Mouse (Mus musculus): Measurements from ENCODE around the gene Eed. TPM values are rescaled to one million over a fixed set of nuclear protein-coding genes. Genes with fewer than 3 reads are reported as not detected.

Gene Eed
- polyA plus RNA-seq, 1 experiment from 2014 or later = 74.4 TPM

- 85% methylated on average over 3 of the region's 3 CpGs for WGBS
- no peak for DNase-seq (ENCODE audit: low spot score)
- Histone ChIP-seq H3K27me3 (ENCODE audit: insufficient read depth, poor library complexity, severe bottlenecking) (no peaks in the 10 kb centered on the region), H3K4me1 (no peaks in the 10 kb centered on the region), H3K36me3 (peaks cover 22% of the 10 kb centered on the region), H3K27ac (no peak overlapping the region), H3K9me3 (no peaks in the 10 kb centered on the region), H3K4me3 (no peak overlapping the region)
Measured at GRCm38 (mm10) chr7:89913432-89914158, 67.2 kb downstream of the Eed start.

- 85% methylated on average over 3 of the region's 3 CpGs for WGBS
- H3K9me3 ChIP-seq = no peaks in the 10 kb centered on the region
Measured at GRCm38 (mm10) chr7:89912356-89912755, 68.4 kb downstream of the Eed start.

GRCm38 (mm10) chr7:89909711-89910110, 71.1 kb downstream of the Eed start:
- DNase-seq (ENCODE audit: low spot score) = no peak
- 80% methylated on average over 4 of the region's 4 CpGs for WGBS
- H3K9me3 ChIP-seq = no peaks in the 10 kb centered on the region
- H3K4me1 ChIP-seq = no peaks in the 10 kb centered on the region
- H3K27ac ChIP-seq = no peak overlapping the region
- no peak overlapping the region for H3K4me3 ChIP-seq
- no peaks in the 10 kb centered on the region for H3K36me3 ChIP-seq
- no peaks in the 10 kb centered on the region for H3K27me3 ChIP-seq (ENCODE audit: insufficient read depth, poor library complexity, severe bottlenecking)

More at GRCm38 (mm10) chr7:89912356-89912755, 68.4 kb downstream of the Eed start:
- Histone ChIP-seq H3K4me1 (no peaks in the 10 kb centered on the region), H3K36me3 (peaks cover 17% of the 10 kb centered on the region), H3K27me3 (ENCODE audit: insufficient read depth, poor library complexity, severe bottlenecking) (no peaks in the 10 kb centered on the region), H3K4me3 (no peak overlapping the region), H3K27ac (no peak overlapping the region)
- DNase-seq (ENCODE audit: low spot score) = no peak

GRCm38 (mm10) chr7:89908899-89909621, 71.7 kb downstream of the Eed start:
- Histone ChIP-seq H3K9me3 (no peaks in the 10 kb centered on the region), H3K36me3 (no peaks in the 10 kb centered on the region), H3K27ac (no peak overlapping the region), H3K4me1 (no peaks in the 10 kb centered on the region), H3K27me3 (ENCODE audit: insufficient read depth, poor library complexity, severe bottlenecking) (no peaks in the 10 kb centered on the region), H3K4me3 (no peak overlapping the region)
- no peak for DNase-seq (ENCODE audit: low spot score)
- 73% methylated on average over 20 of the region's 20 CpGs for WGBS

- Histone ChIP-seq H3K27me3 (ENCODE audit: insufficient read depth, poor library complexity, severe bottlenecking) (no peaks in the 10 kb centered on the region), H3K27ac (no peak overlapping the region)
Measured at GRCm38 (mm10) chr7:89908421-89908820, 72.4 kb downstream of the Eed start.

GRCm38 (mm10) chr7:89907950-89908349, 72.8 kb downstream of the Eed start:
- no peak overlapping the region for H3K27ac ChIP-seq
- H3K4me3 ChIP-seq = no peak overlapping the region
- H3K9me3 ChIP-seq = no peaks in the 10 kb centered on the region
- no peaks in the 10 kb centered on the region for H3K36me3 ChIP-seq
- no peaks in the 10 kb centered on the region for H3K4me1 ChIP-seq
- 20% methylated on average over 8 of the region's 8 CpGs for WGBS
- H3K27me3 ChIP-seq (ENCODE audit: insufficient read depth, poor library complexity, severe bottlenecking) = no peaks in the 10 kb centered on the region
- peak; percentile 79 for DNase-seq (ENCODE audit: low spot score)

More at GRCm38 (mm10) chr7:89908421-89908820, 72.4 kb downstream of the Eed start:
- no peak for DNase-seq (ENCODE audit: low spot score)
- WGBS = 57% methylated on average over 7 of the region's 7 CpGs
- Histone ChIP-seq H3K4me3 (no peak overlapping the region), H3K4me1 (no peaks in the 10 kb centered on the region), H3K36me3 (no peaks in the 10 kb centered on the region), H3K9me3 (no peaks in the 10 kb centered on the region)

Other genes with a start within 250 kb of the Eed start
- 0.05 TPM in 1 of 2 replicates, not detected in the other for gene Ccdc81, start 77.4 kb downstream of the Eed start, polyA plus RNA-seq (2016; fragmentation: Nextera tagmentation; extraction: Ambion mirVana)
- 131 and 136 TPM in 2 replicates for gene Hikeshi, start 39.8 kb downstream of the Eed start, polyA plus RNA-seq (2016; fragmentation: Nextera tagmentation; extraction: Ambion mirVana)
- 29.5 and 29.8 TPM in 2 replicates for gene Picalm, start 149.2 kb upstream of the Eed start, polyA plus RNA-seq (2016; fragmentation: Nextera tagmentation; extraction: Ambion mirVana)

Data from heart, embryonic 10.5 days (tissue).